Mouse (Mus musculus): ENCODE results near the gene Ccna1.

The Ccna1 gene

DNA sequence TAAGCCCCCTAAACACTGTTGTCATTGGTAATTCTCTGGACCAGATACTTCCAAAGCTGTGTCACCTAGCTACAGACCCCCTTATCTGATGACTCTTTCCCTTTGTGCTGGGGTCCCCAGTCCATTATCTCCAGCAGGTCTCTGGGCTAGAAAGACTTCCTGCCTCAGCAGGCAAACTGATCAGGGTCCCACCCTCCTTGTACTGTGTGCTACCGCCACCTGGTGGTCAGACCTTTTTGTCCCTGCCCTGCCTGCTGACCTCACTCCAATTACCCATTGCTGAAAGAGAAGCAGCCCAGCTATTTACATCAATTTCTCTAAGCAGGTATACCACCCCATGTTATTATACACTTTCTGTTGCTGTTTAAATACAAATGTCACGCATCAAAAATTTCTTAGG is 9.1 kb upstream of the Ccna1 start:
- peak; percentile 27 for DNase-seq

GRCm38 (mm10) chr3:55062653-55063052 is 7.4 kb upstream of the Ccna1 start:
- no peak for DNase-seq

DNA sequence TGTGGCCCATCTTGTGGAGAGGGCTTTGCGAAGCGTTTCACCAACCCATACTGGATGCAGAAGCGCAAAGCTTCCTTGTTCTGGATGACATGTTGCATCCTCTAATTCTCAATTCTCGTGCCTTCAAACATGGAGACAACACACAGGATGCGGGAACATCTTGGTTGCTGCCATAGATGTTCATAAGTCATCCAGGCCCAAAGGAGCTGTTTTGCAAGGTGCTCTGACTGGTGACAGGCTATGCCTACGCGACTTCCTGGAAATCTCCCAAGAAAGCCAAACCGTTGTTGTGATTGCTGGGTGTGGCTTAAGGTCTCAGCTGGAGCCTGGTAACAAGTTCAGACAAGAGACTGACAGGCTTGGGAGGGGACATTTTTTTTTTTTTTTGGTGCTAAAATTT is 1.1 kb upstream of the Ccna1 start:
- no peak for DNase-seq

DNA sequence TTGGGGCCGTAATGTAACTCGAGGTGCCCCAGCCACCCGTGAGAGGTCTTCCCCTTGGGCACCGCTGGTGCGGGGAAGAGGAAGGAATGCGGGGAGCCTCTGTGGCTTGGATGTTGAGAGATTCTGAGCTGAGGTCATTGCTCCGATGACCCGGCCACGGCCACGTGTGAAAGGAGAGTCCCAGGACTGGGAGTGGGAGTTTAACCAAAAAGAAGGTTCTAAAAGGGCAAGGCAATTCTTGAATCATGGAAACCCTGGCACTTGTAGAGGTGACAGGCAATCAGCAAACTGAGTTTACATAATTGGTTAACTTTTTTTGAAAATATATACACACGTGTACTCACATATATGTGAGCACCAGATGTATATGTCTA is 433 bp upstream of the Ccna1 start:
- DNase-seq: no peak

GRCm38 (mm10) chr3:55054231-55054630 is 1.1 kb downstream of the Ccna1 start:
- no peak for DNase-seq

DNA sequence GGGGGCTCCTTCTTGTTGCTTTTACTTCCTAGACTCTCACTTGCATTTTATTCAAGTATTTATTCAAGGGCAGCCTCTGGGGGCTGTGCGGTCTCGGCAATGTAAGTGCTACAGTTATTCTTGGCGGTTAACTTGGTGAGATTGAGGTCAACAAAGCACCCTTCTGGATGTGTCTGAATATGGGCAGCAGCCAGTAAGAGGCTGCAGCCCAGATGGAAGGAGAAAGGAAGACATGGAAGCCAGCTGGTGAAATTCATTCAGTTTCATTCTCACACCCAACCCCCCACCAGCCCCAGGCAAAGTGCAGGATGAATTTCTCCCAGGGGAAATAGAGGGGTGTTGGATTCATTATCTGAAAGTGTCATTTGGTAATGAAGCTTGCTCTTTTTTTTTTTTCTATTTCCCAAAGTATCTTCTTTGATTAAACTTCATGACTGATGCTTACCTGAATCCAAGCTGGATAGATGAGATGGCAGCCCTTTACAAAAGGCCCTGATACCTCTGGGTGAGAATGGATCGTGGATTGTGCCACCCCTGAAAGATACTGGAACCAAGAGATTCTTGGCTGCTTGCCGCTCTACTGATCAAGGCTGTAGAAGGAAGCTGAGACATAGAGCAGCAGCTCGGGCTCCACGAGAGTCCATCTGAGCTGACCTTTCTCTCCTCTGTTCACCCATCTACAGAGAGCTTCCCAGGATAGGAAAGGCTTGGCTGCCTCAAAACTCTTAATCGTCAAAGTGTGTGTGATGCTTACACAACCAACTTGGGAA is 10.5 kb downstream of the Ccna1 start:
- DNase-seq: peak; percentile 13

GRCm38 (mm10) chr3:55037608-55038007 is 17.7 kb downstream of the Ccna1 start:
- no peak for DNase-seq

DNA sequence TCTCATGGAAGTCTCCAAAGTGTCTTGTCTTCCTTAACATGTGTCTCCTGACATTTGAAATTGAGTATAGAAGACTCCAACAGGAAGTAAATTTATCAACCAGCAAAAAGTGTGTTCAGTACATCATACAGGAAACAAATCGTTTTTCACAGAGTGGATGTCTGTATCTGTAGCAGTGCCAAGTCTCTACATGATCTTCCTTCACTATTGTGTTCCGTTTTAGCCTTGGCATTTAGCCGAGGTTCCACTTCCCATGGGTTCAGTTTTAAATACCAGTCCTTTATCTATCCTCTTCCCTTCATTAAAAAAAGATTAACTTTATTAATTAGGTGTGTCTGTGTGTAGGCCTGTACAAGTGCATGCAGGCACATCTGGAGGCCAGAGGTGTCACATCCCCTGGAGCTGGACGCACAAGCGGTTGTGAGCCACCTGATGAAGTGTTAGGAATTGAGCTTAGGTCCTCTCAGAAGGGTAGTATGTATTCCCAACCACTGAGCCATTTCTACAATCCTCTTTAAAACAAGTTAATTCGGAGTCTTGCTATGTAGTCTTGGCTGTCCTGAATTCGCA is 27.9 kb downstream of the Ccna1 start:
- no peak for DNase-seq

- DNase-seq: no peak
Measured at GRCm38 (mm10) chr3:55025502-55025901, 29.8 kb downstream of the Ccna1 start.

- no peak for DNase-seq
Measured at GRCm38 (mm10) chr3:55023347-55023746, 32.0 kb downstream of the Ccna1 start.

- no peak for DNase-seq
Measured at GRCm38 (mm10) chr3:55022247-55022646, 33.1 kb downstream of the Ccna1 start.

GRCm38 (mm10) chr3:55012536-55012935 is 42.8 kb downstream of the Ccna1 start:
- DNase-seq: no peak

DNA sequence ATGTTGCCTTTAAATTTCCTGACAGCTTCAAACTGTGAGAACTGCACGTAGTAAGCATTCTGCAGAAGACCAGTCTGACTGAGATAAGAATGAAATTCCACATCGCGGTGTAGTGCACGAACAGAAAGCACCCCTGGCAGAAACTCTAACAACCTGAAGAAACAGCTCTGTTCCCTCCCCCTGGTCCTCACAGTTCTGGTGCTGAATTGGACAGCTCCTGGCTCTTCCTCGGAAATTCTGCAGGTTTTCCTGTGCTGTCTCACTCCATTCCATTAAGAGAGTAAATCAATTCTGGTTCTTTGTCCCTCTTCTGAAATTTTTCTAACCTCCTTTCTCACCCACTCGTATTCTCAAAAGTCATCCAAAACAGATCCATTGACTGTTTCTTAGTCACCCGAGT is 43.6 kb downstream of the Ccna1 start:
- DNase-seq: no peak

DNA sequence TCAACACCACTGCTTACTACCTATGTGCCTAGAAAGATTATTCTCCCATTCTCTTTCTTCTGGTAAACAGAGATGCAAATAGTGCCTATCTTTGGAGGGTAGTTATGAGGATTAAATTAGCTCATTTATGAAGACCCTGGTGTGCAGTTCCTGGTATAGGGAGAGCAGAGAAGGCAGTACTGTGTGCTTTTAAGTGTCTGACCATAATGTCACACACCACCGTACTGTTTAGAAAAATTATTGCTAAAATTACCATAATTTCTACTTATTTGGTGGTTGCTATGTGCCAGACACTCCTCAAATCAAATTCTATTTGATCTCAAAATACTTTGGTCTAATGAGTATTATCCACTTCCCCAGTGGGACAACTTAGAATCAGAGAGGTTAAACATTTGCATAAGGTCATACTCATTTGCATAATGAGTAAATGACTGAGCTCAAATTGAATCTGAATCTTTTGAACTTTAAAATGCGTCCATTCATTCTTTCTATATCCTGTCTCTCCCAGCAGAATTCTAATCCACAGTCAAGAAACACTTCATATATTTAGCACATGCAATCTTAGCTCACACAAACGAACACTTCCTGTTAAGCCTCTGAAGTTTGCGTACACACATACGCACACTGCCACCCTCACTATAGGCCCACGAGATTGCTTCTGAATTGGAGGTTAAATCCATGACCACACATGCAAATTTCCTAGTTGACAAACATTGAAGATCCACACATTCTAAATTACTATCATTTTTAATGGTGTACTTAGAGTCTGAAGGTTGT is 46.1 kb downstream of the Ccna1 start:
- no peak for DNase-seq

GRCm38 (mm10) chr3:55004036-55004435 is 51.3 kb downstream of the Ccna1 start:
- no peak for DNase-seq

- no peak for DNase-seq
Measured at GRCm38 (mm10) chr3:55001677-55002076, 53.6 kb downstream of the Ccna1 start.

Data from cerebellum, adult 11-12 months (tissue).